In genomic region chr4:119028208-119028821, GRCm38 (mm10) we compare ENCODE assay signal across 10 mouse cellular contexts.
DNase-seq lines count a peak whose midpoint lies in the region; ATAC-seq lines count a peak whose summit lies in the region.
"Had no signal": no experiment of that assay in that cellular context is flagged by ENCODE, and none has a peak within 500 bp of the region (broad histone marks: within the 10 kb centered on the region; RNA-seq: fewer than 3 reads in every experiment).

No protein-coding gene starts in this region.

- ATAC-seq in stomach, embryonic 16.5 days (ENCODE audit: insufficient read depth, low FRiP score), result peak; percentile 73
- ATAC-seq: midbrain, embryonic 13.5 days had no signal

- H3K4me1 ChIP-seq in stomach, embryonic 16.5 days (ENCODE audit: control insufficient read depth, insufficient read depth, low read length), result peaks cover 15% of the 10 kb centered on the region; the same call in 1 of the 2 replicates
- H3K4me1 ChIP-seq: midbrain, embryonic 13.5 days had no signal

- peak; percentile 19 to 32 for DNase-seq in heart, adult 18-20 months
- no peak for DNase-seq in heart, adult 8-10 months (ENCODE audit: low spot score)
- peak; percentile 28 for DNase-seq in ovary, postnatal 36 days (ENCODE audit: low spot score)
- DNase-seq in ovary, postnatal 14 days (ENCODE audit: low spot score), result no peak
- DNase-seq in heart, postnatal 4 days, result peak; percentile 21
- no peak for DNase-seq in thymus, postnatal 10 days (ENCODE audit: low spot score in 2 of 2)
- DNase-seq in gastrocnemius, adult 18-20 months (ENCODE audit: low spot score), result no peak
- DNase-seq: cerebellum, adult 9-11 months had no signal

- 9% methylated on average over 8 of the region's 8 CpGs for WGBS in stomach, embryonic 16.5 days

- H3K27ac ChIP-seq in stomach, embryonic 16.5 days (ENCODE audit: low read length), result peak overlapping the region; percentile 31
- H3K27ac ChIP-seq: midbrain, embryonic 13.5 days had no signal

- no peaks in the 10 kb centered on the region for H3K27me3 ChIP-seq in stomach, embryonic 16.5 days (ENCODE audit: control insufficient read depth, insufficient read depth, low read length)
- H3K27me3 ChIP-seq: midbrain, embryonic 13.5 days had no signal

- H3K4me2 ChIP-seq in stomach, embryonic 16.5 days (ENCODE audit: low read depth, low read length), result no peak overlapping the region
- H3K4me2 ChIP-seq: midbrain, embryonic 13.5 days had no signal

- no peak overlapping the region for H3K4me3 ChIP-seq in stomach, embryonic 16.5 days (replicated peaks; ENCODE audit: low read length)
- H3K4me3 ChIP-seq: midbrain, embryonic 13.5 days had no signal

- H3K36me3 ChIP-seq in stomach, embryonic 16.5 days (ENCODE audit: control insufficient read depth, insufficient read depth, low read length), result no peaks in the 10 kb centered on the region
- H3K36me3 ChIP-seq: midbrain, embryonic 13.5 days had no signal

- H3K9ac ChIP-seq in stomach, embryonic 16.5 days (ENCODE audit: low read length), result no peak overlapping the region
- H3K9ac ChIP-seq: midbrain, embryonic 13.5 days had no signal

- no peaks in the 10 kb centered on the region for H3K9me3 ChIP-seq in stomach, embryonic 16.5 days (replicated peaks; ENCODE audit: control insufficient read depth, low read length)
- H3K9me3 ChIP-seq: midbrain, embryonic 13.5 days had no signal

Comparison
In these comparisons a context has a peak if more than half of its experiments do, and no peak if none do; other contexts are left out.
1. DNase-seq: peak in heart, adult 18-20 months (2 of 2), ovary, postnatal 36 days (single experiment) and heart, postnatal 4 days (single experiment); none in heart, adult 8-10 months (single experiment), ovary, postnatal 14 days (single experiment), thymus, postnatal 10 days (0 of 2) and gastrocnemius, adult 18-20 months (single experiment).